Mouse (Mus musculus): ENCODE results near the gene Sord.

Gene Sord

GRCm38 (mm10) chr2:122302574-122303241, 68.2 kb downstream of the Sord start:
- peak; percentile 79 for DNase-seq (ENCODE audit: low spot score)

- no peak for DNase-seq (ENCODE audit: low spot score)
Observed at GRCm38 (mm10) chr2:122304544-122304943, 70.0 kb downstream of the Sord start.

GRCm38 (mm10) chr2:122305097-122305892, 70.7 kb downstream of the Sord start:
- no peak for DNase-seq (ENCODE audit: low spot score)

- peak; percentile 56 for DNase-seq (ENCODE audit: low spot score)
Observed at GRCm38 (mm10) chr2:122306184-122306583, 71.6 kb downstream of the Sord start.

GRCm38 (mm10) chr2:122309647-122310046, 75.1 kb downstream of the Sord start:
- peak; percentile 17 for DNase-seq (ENCODE audit: low spot score)

GRCm38 (mm10) chr2:122311561-122311960, 77.0 kb downstream of the Sord start:
- no peak for DNase-seq (ENCODE audit: low spot score)

- DNase-seq (ENCODE audit: low spot score) = peak; percentile 13
Observed at GRCm38 (mm10) chr2:122312722-122313417, 78.3 kb downstream of the Sord start.

GRCm38 (mm10) chr2:122313536-122313935, 79.0 kb downstream of the Sord start, which contains the start of gene Duoxa1:
Duoxa1 (minus strand) TSS chr2:122313730.
- DNase-seq (ENCODE audit: low spot score) = no peak

All from MN1 (cell line).